Mouse (Mus musculus) lung, embryonic 14.5 days (tissue): ENCODE measurements around the gene Slc38a6. TPM values are rescaled to one million over a fixed set of nuclear protein-coding genes. Genes with fewer than 3 reads are reported as not detected.

Source experiments
- ATAC-seq: fragments of 200-750 bp; cut with Nextera tagmentation; 2 replicates; pipeline ENCODE4 v1.8.0; 2017; ENCODE audit warnings: mild to moderate bottlenecking, moderate TSS enrichment, moderate library complexity; ENCODE audit not compliant: insufficient read depth
- DNase-seq: peaks from one replicate; pipeline ENCODE4 v3.0.0-alpha.2; 2015
- H3K27ac ChIP-seq: fragments of 300-500 bp; sonication (generic); 2 replicates; pipeline ENCODE4 v1.5.1; 2014; ENCODE audit warnings: low read depth, mild to moderate bottlenecking, moderate library complexity
- H3K27me3 ChIP-seq: fragments of 300-500 bp; sonication (generic); 2 replicates; pipeline ENCODE4 v1.6.1; 2014; ENCODE audit warnings: low read length, control low read depth; ENCODE audit not compliant: insufficient read depth
- H3K36me3 ChIP-seq: fragments of 300-500 bp; sonication (generic); 2 replicates; pipeline ENCODE4 v1.6.1; 2014; ENCODE audit warnings: control low read depth; ENCODE audit not compliant: insufficient read depth
- H3K4me1 ChIP-seq: fragments of 300-500 bp; sonication (generic); 2 replicates; pipeline ENCODE4 v1.6.1; 2014; ENCODE audit warnings: antibody characterized with exemption, control low read depth; ENCODE audit not compliant: insufficient read depth
- H3K4me2 ChIP-seq: fragments of 300-500 bp; sonication (generic); 2 replicates; pipeline ENCODE4 v1.6.1; 2014; ENCODE audit warnings: mild to moderate bottlenecking
- H3K4me3 ChIP-seq: fragments of 300-500 bp; sonication (generic); 2 replicates; pipeline ENCODE4 v1.5.1; 2014; ENCODE audit warnings: low read depth, low read length
- H3K9ac ChIP-seq: fragments of 300-500 bp; sonication (generic); 2 replicates; pipeline ENCODE4 v1.6.1; 2014
- H3K9me3 ChIP-seq: fragments of 300-500 bp; sonication (generic); 2 replicates; pipeline ENCODE4 v1.6.1; 2016; ENCODE audit warnings: low read depth, low read length, control low read depth
- CTCF ChIP-seq: IDR thresholded peaks from 2 replicates; pipeline ENCODE4 v1.5.1; 2016; ENCODE audit warnings: antibody characterized with exemption, low read depth
- WGBS: fragments of 180-500 bp; shearing (Covaris S2); extraction: QIAGEN DNeasy Blood & Tissue Kit; methylation state at CpG from one replicate; pipeline ENCODE4 v1.1.7; 2014; 5-methylcytosine and 5-hydroxymethylcytosine counted together
- polyA plus RNA-seq: library from polyadenylated mRNA; unstranded; fragments of >200 nt; fragmentation: Nextera tagmentation; extraction: Ambion mirVana; gene quantifications from 2 replicates; pipeline ENCODE4 v1.2.1, GENCODE M21; 2014

Gene Slc38a6
- polyA plus RNA-seq, 1 experiment from 2014 or later: 9.3 TPM

- ATAC-seq (no peak), DNase-seq (no peak)
- H3K36me3 ChIP-seq: no peaks in the 10 kb centered on the region
- H3K9me3 ChIP-seq: no peaks in the 10 kb centered on the region
- no peak overlapping the region for H3K9ac ChIP-seq
- H3K4me2 ChIP-seq: no peak overlapping the region
- no peaks in the 10 kb centered on the region for H3K4me1 ChIP-seq
- no peak for TF ChIP-seq CTCF
- H3K27me3 ChIP-seq: no peaks in the 10 kb centered on the region
- WGBS: 45% methylated on average over 8 of the region's 8 CpGs
- H3K27ac ChIP-seq: no peak overlapping the region
- no peak overlapping the region for H3K4me3 ChIP-seq
Measured at GRCm38 (mm10) chr12:73334051-73334551, 47.5 kb downstream of the Slc38a6 start.

GRCm38 (mm10) chr12:73337127-73337526 lies 50.5 kb downstream of the Slc38a6 start:
- no peak for ATAC-seq
- no peaks in the 10 kb centered on the region for H3K36me3 ChIP-seq
- no peak for DNase-seq
- no peak overlapping the region for H3K4me3 ChIP-seq
- 88% methylated on average over 7 of the region's 7 CpGs for WGBS
- H3K27me3 ChIP-seq: no peaks in the 10 kb centered on the region
- H3K4me2 ChIP-seq: no peak overlapping the region
- TF ChIP-seq CTCF: no peak
- no peaks in the 10 kb centered on the region for H3K9me3 ChIP-seq
- H3K27ac ChIP-seq: no peak overlapping the region
- no peak overlapping the region for H3K9ac ChIP-seq
- H3K4me1 ChIP-seq: no peaks in the 10 kb centered on the region

GRCm38 (mm10) chr12:73340642-73341293 lies 54.2 kb downstream of the Slc38a6 start:
- no peaks in the 10 kb centered on the region for H3K27me3 ChIP-seq
- no peak overlapping the region for H3K27ac ChIP-seq
- WGBS: 31% methylated on average over 8 of the region's 8 CpGs
- H3K36me3 ChIP-seq: peaks cover 4% of the 10 kb centered on the region; the same call in 1 of the 2 replicates
- peak; percentile 37 for DNase-seq
- no peak for ATAC-seq
- no peak overlapping the region for H3K9ac ChIP-seq
- H3K4me1 ChIP-seq: no peaks in the 10 kb centered on the region
- no peak for TF ChIP-seq CTCF
- no peak overlapping the region for H3K4me3 ChIP-seq
- H3K4me2 ChIP-seq: no peak overlapping the region
- no peaks in the 10 kb centered on the region for H3K9me3 ChIP-seq

- Histone ChIP-seq H3K4me1 (no peaks in the 10 kb centered on the region), H3K9me3 (no peaks in the 10 kb centered on the region), H3K27ac (peak overlapping the region; percentile 72), H3K4me2 (no peak overlapping the region), H3K36me3 (peaks cover 4% of the 10 kb centered on the region; the same call in 1 of the 2 replicates), H3K9ac (no peak overlapping the region), H3K27me3 (no peaks in the 10 kb centered on the region), H3K4me3 (no peak overlapping the region)
- DNase-seq (peak; percentile 50), ATAC-seq (no peak)
- 43% methylated on average over 14 of the region's 14 CpGs for WGBS
- TF ChIP-seq CTCF: no peak
Measured at GRCm38 (mm10) chr12:73341703-73342663, 55.4 kb downstream of the Slc38a6 start.

GRCm38 (mm10) chr12:73344300-73344699 lies 57.7 kb downstream of the Slc38a6 start:
- no peak overlapping the region for H3K4me2 ChIP-seq
- 91% methylated on average over 4 of the region's 4 CpGs for WGBS
- peak; percentile 58; the same call in 1 of the 2 replicates for ATAC-seq
- no peaks in the 10 kb centered on the region for H3K9me3 ChIP-seq
- H3K4me3 ChIP-seq: no peak overlapping the region
- H3K4me1 ChIP-seq: no peaks in the 10 kb centered on the region
- H3K36me3 ChIP-seq: peaks cover 4% of the 10 kb centered on the region; the same call in 1 of the 2 replicates
- no peaks in the 10 kb centered on the region for H3K27me3 ChIP-seq
- DNase-seq: no peak
- no peak overlapping the region for H3K27ac ChIP-seq
- H3K9ac ChIP-seq: no peak overlapping the region
- TF ChIP-seq CTCF: no peak

- no peak for DNase-seq
- WGBS: 53% methylated on average over 12 of the region's 12 CpGs
- ATAC-seq: no peak
- no peaks in the 10 kb centered on the region for H3K27me3 ChIP-seq
- H3K4me3 ChIP-seq: no peak overlapping the region
- no peak for TF ChIP-seq CTCF
- no peaks in the 10 kb centered on the region for H3K4me1 ChIP-seq
- no peak overlapping the region for H3K27ac ChIP-seq
- H3K36me3 ChIP-seq: peaks cover 4% of the 10 kb centered on the region; the same call in 1 of the 2 replicates
- no peaks in the 10 kb centered on the region for H3K9me3 ChIP-seq
- no peak overlapping the region for H3K4me2 ChIP-seq
- H3K9ac ChIP-seq: no peak overlapping the region
Measured at GRCm38 (mm10) chr12:73345157-73345556, 58.6 kb downstream of the Slc38a6 start.

- no peaks in the 10 kb centered on the region for H3K9me3 ChIP-seq
- H3K27me3 ChIP-seq: no peaks in the 10 kb centered on the region
- H3K36me3 ChIP-seq: peaks cover 4% of the 10 kb centered on the region; the same call in 1 of the 2 replicates
- no peak overlapping the region for H3K27ac ChIP-seq
- TF ChIP-seq CTCF: no peak
- WGBS: 65% methylated on average over 7 of the region's 7 CpGs
- H3K4me1 ChIP-seq: no peaks in the 10 kb centered on the region
- H3K4me2 ChIP-seq: no peak overlapping the region
- DNase-seq (no peak), ATAC-seq (no peak)
- H3K4me3 ChIP-seq: no peak overlapping the region
- H3K9ac ChIP-seq: no peak overlapping the region
Measured at GRCm38 (mm10) chr12:73347202-73347601, 60.6 kb downstream of the Slc38a6 start.
